Mouse (Mus musculus) G1E (cell line): ENCODE results near the gene Mael.

Experiments used
- CTCF ChIP-seq: IDR thresholded peaks from 2 replicates; pipeline ENCODE4 v1.5.1; 2012; ENCODE audit warnings: low read depth, low read length, inconsistent platforms, mixed read lengths
- GATA1 ChIP-seq: IDR thresholded peaks from 2 replicates; pipeline ENCODE4 v1.6.1; 2012; ENCODE audit warnings: borderline replicate concordance, low read length, inconsistent platforms, mixed read lengths
- GATA2 ChIP-seq: IDR thresholded peaks from 2 replicates; pipeline ENCODE4 v1.6.1; 2012; ENCODE audit warnings: low read depth, low read length, inconsistent platforms, borderline replicate concordance
- POLR2AphosphoS5 ChIP-seq: IDR thresholded peaks from 2 replicates; pipeline ENCODE4 v1.6.1; 2012; ENCODE audit warnings: low read depth, low read length, inconsistent platforms; ENCODE audit not compliant: insufficient replicate concordance
- TAL1 ChIP-seq: conservative IDR thresholded peaks from 2 replicates; pipeline ENCODE4 v1.6.1; 2012; ENCODE audit warnings: low read depth, low read length, inconsistent platforms, mixed read lengths

DNA sequence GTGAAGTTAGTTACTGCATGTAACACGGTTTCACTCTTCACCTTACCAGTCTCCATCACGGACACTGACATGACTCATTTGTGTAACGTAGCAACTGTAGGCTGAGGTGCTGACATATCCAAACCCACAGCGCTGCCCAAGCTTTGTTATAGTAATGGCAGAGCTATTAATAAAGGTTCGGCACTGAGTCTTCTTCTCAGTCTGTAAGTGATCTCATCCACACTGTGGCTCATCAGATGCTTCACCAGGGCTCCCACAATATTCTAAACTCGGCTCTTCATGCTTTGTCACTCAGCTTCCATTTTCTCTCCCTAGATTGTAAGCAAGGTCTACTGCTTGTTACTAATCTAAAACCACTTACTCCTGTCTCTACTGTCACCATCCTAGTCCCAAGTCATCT lies 29.2 kb downstream of the Mael start:
- TF ChIP-seq CTCF (no peak), TAL1 (no peak), POLR2AphosphoS5 (no peak), GATA1 (no peak), GATA2 (no peak)
